In genomic region chr5:3354307-3354706, GRCm38 (mm10) we compare ENCODE assay signal across 21 mouse cellular contexts. TPM values are rescaled to one million over a fixed set of nuclear protein-coding genes. Genes with fewer than 3 reads are reported as not detected.
DNase-seq lines count a peak whose midpoint lies in the region; ATAC-seq lines count a peak whose summit lies in the region.
"Had no signal": no experiment of that assay in that cellular context is flagged by ENCODE, and none has a peak within 500 bp of the region (broad histone marks: within the 10 kb centered on the region; RNA-seq: fewer than 3 reads in every experiment).

No protein-coding gene starts in this region.

- no peak overlapping the region for H3K4me3 ChIP-seq in liver, embryonic 12.5 days
- no peak overlapping the region for H3K4me3 ChIP-seq in forebrain, embryonic 15.5 days
- H3K4me3 ChIP-seq: embryonic facial prominence, embryonic 10.5 days; gastrocnemius, adult 2 months; hindbrain, embryonic 15.5 days; intestine, embryonic 15.5 days; kidney, embryonic 15.5 days; midbrain, embryonic 12.5 days had no signal

- H3K9me3 ChIP-seq in liver, embryonic 12.5 days (replicated peaks), result no peaks in the 10 kb centered on the region
- no peaks in the 10 kb centered on the region for H3K9me3 ChIP-seq in forebrain, embryonic 15.5 days
- H3K9me3 ChIP-seq: embryonic facial prominence, embryonic 10.5 days; hindbrain, embryonic 15.5 days; intestine, embryonic 15.5 days; kidney, embryonic 15.5 days; midbrain, embryonic 12.5 days had no signal

- peak; percentile 27 to 43 for DNase-seq in spleen, postnatal 10 days (ENCODE audit: low spot score in 2 of 2)
- no peak for DNase-seq in spleen, postnatal 14 days (ENCODE audit: low spot score in 2 of 2)
- DNase-seq in layer of hippocampus, adult 18-20 months (ENCODE audit: low spot score in 2 of 2), result no peak
- no peak for DNase-seq in adrenal gland, postnatal 10 days
- DNase-seq: adrenal gland, adult 2 months; cerebellum, adult 18-20 months; gastrocnemius, adult 2 months; heart, postnatal 36 days; lung, embryonic 14.5 days; lung, postnatal 36 days; retina, postnatal 1 day; thymus, adult 2 months had no signal

- ATAC-seq in common myeloid progenitor, adult 5-6 weeks (replicated peaks; ENCODE audit: low read depth, poor library complexity, severe bottlenecking), result peak; percentile 64
- ATAC-seq in liver, embryonic 12.5 days, result peak; percentile 82
- ATAC-seq in megakaryocyte-erythroid progenitor cell, adult 5-6 weeks (replicated peaks; ENCODE audit: low FRiP score, low TSS enrichment, poor library complexity, severe bottlenecking), result peak; percentile 83
- no peak for ATAC-seq in forebrain, embryonic 15.5 days (replicated peaks)
- ATAC-seq: intestine, embryonic 15.5 days had no signal

- peaks cover 17% of the 10 kb centered on the region for H3K36me3 ChIP-seq in liver, embryonic 12.5 days
- no peaks in the 10 kb centered on the region for H3K36me3 ChIP-seq in forebrain, embryonic 15.5 days
- H3K36me3 ChIP-seq: hindbrain, embryonic 15.5 days; intestine, embryonic 15.5 days; kidney, embryonic 15.5 days; midbrain, embryonic 12.5 days had no signal

- WGBS in liver, embryonic 12.5 days (ENCODE audit: insufficient replicate concordance), result 19% methylated on average over 5 of the region's 5 CpGs
- 85% methylated on average over 5 of the region's 5 CpGs for WGBS in forebrain, embryonic 15.5 days

- peak overlapping the region; percentile 50 for H3K4me2 ChIP-seq in liver, embryonic 12.5 days
- H3K4me2 ChIP-seq in forebrain, embryonic 15.5 days (replicated peaks), result no peak overlapping the region
- H3K4me2 ChIP-seq: hindbrain, embryonic 15.5 days; intestine, embryonic 15.5 days; kidney, embryonic 15.5 days; lung, embryonic 14.5 days; midbrain, embryonic 12.5 days had no signal

- H3K27me3 ChIP-seq in liver, embryonic 12.5 days (replicated peaks), result no peaks in the 10 kb centered on the region
- no peaks in the 10 kb centered on the region for H3K27me3 ChIP-seq in forebrain, embryonic 15.5 days
- H3K27me3 ChIP-seq: hindbrain, embryonic 15.5 days; intestine, embryonic 15.5 days; kidney, embryonic 15.5 days; midbrain, embryonic 12.5 days had no signal

- peaks cover 52% of the 10 kb centered on the region for H3K4me1 ChIP-seq in liver, embryonic 12.5 days
- H3K4me1 ChIP-seq in forebrain, embryonic 15.5 days, result peaks cover 15% of the 10 kb centered on the region; the same call in 1 of the 2 replicates
- H3K4me1 ChIP-seq: embryonic facial prominence, embryonic 10.5 days; hindbrain, embryonic 15.5 days; intestine, embryonic 15.5 days had no signal

- peak overlapping the region; percentile 10; the same call in 1 of the 2 replicates for H3K9ac ChIP-seq in liver, embryonic 12.5 days
- no peak overlapping the region for H3K9ac ChIP-seq in forebrain, embryonic 15.5 days (replicated peaks)
- H3K9ac ChIP-seq: hindbrain, embryonic 15.5 days; intestine, embryonic 15.5 days; kidney, embryonic 15.5 days; lung, embryonic 14.5 days; midbrain, embryonic 12.5 days had no signal

- H3K27ac ChIP-seq in liver, embryonic 12.5 days, result 0 out of 2 replicates have a peak overlapping the region, but pooled peaks have one; percentile 36
- H3K27ac ChIP-seq in forebrain, embryonic 15.5 days (replicated peaks), result no peak overlapping the region
- H3K27ac ChIP-seq: embryonic facial prominence, embryonic 10.5 days; gastrocnemius, adult 2 months; hindbrain, embryonic 15.5 days; intestine, embryonic 15.5 days; kidney, embryonic 15.5 days; midbrain, embryonic 12.5 days had no signal

RNA-seq across cellular contexts. Expression of gene Cdk6, which starts 13.0 kb away (rescaled TPM):
- 277 and 295 TPM in 2 replicates for total RNA-seq in common myeloid progenitor, adult 5-6 weeks (2017)
- 35.1 and 40.1 TPM in 2 replicates for polyA plus RNA-seq in liver, embryonic 12.5 days (2016; fragmentation: Nextera tagmentation; extraction: Ambion mirVana)
- total RNA-seq in megakaryocyte-erythroid progenitor cell, adult 5-6 weeks (2014; fragmentation: Nextera tagmentation), result 200 and 232 TPM in 2 replicates
- total RNA-seq in megakaryocyte-erythroid progenitor cell, adult 5-6 weeks (2017), result 179 and 188 TPM in 2 replicates
- 1 to 10 TPM; 1.9 to 4.7 TPM for total RNA-seq in layer of hippocampus, adult 18-20 months (2021)
- total RNA-seq in adrenal gland, postnatal 10 days (2021), result 10 to 100 TPM; 24.2 to 30.8 TPM
- polyA plus RNA-seq in forebrain, embryonic 15.5 days (2015; fragmentation: Nextera tagmentation; extraction: Ambion mirVana), result 30.8 and 39.4 TPM in 2 replicates

Comparison
In these comparisons a context has a peak if more than half of its experiments do, and no peak if none do; other contexts are left out.
1. DNase-seq: peak in spleen, postnatal 10 days (2 of 2); none in spleen, postnatal 14 days (0 of 2), layer of hippocampus, adult 18-20 months (0 of 2) and adrenal gland, postnatal 10 days (single experiment).